Mouse (Mus musculus) inflammation-experienced regulatory T-cells, adult 6 months (primary cell): Measurements from ENCODE around the gene Ccne1. TPM values are rescaled to one million over a fixed set of nuclear protein-coding genes. Genes with fewer than 3 reads are reported as not detected.

Experiments used
- polyA plus RNA-seq, 3 experiments: library from polyadenylated mRNA; unstranded; fragments of 100-300 nt; shearing (Covaris generic); gene quantifications; one replicate each; pipeline ENCODE4 v1.2.1; 2017

Gene Ccne1
- polyA plus RNA-seq, 3 experiments from 2014 or later, result 2.7 to 11.0 (median 3.2) TPM

Other genes with a start within 250 kb of the Ccne1 start
- gene Uri1, start 84.0 kb downstream of the Ccne1 start, polyA plus RNA-seq, result 10 to 100 TPM; 11.8 to 21.1 (median 17.3) TPM
- 100 to 1,000 TPM in 2 of 3 experiments, 10 to 100 TPM in 1; 87.7 to 147 (median 136) TPM for gene 1600014C10Rik, start 75.7 kb upstream of the Ccne1 start, polyA plus RNA-seq
- 1 to 10 TPM in 2 of 3 experiments, under 1 TPM in 1; 0.37 to 2.9 (median 1.0) TPM for gene Plekhf1, start 120.5 kb upstream of the Ccne1 start, polyA plus RNA-seq
- gene Pop4, start 163.9 kb upstream of the Ccne1 start, polyA plus RNA-seq, result 10 to 100 TPM; 29.6 to 38.7 (median 31.1) TPM